Mouse (Mus musculus) hindbrain, embryonic 13.5 days (tissue): Measurements from ENCODE around the gene Rps6kl1. TPM values are rescaled to one million over a fixed set of nuclear protein-coding genes. Genes with fewer than 3 reads are reported as not detected.
"Not testable (repeated sequence)": the region's sequence is repeated elsewhere in the genome, so short reads cannot be mapped to it uniquely, and the experiment has no call there.

Experiments used
- ATAC-seq: fragments of 200-750 bp; cut with Nextera tagmentation; 2 replicates; pipeline ENCODE4 v1.8.0; 2017; ENCODE audit warnings: moderate TSS enrichment; ENCODE audit not compliant: low FRiP score
- H3K27ac ChIP-seq: fragments of 300-500 bp; sonication (generic); 2 replicates; pipeline ENCODE4 v1.5.1; 2015; ENCODE audit warnings: inconsistent platforms, mild to moderate bottlenecking, moderate library complexity
- H3K27me3 ChIP-seq: fragments of 300-500 bp; sonication (generic); 2 replicates; pipeline ENCODE4 v1.6.1; 2015; ENCODE audit warnings: mild to moderate bottlenecking, inconsistent platforms
- H3K36me3 ChIP-seq: fragments of 300-500 bp; sonication (generic); 2 replicates; pipeline ENCODE4 v1.6.1; 2015; ENCODE audit warnings: mild to moderate bottlenecking, inconsistent platforms
- H3K4me1 ChIP-seq: fragments of 300-500 bp; sonication (generic); replicated peaks from 2 replicates; pipeline ENCODE4 v1.6.1; 2015; ENCODE audit warnings: inconsistent platforms
- H3K4me2 ChIP-seq: fragments of 300-500 bp; sonication (generic); 2 replicates; pipeline ENCODE4 v1.6.1; 2015; ENCODE audit warnings: inconsistent platforms, mild to moderate bottlenecking, moderate library complexity
- H3K4me3 ChIP-seq: fragments of 300-500 bp; sonication (generic); 2 replicates; pipeline ENCODE4 v1.5.1; 2015; ENCODE audit warnings: mild to moderate bottlenecking, inconsistent platforms
- H3K9ac ChIP-seq: fragments of 300-500 bp; sonication (generic); 2 replicates; pipeline ENCODE4 v1.6.1; 2015; ENCODE audit warnings: mild to moderate bottlenecking, inconsistent platforms
- H3K9me3 ChIP-seq: fragments of 300-500 bp; sonication (generic); 2 replicates; pipeline ENCODE4 v1.6.1; 2016; ENCODE audit warnings: inconsistent platforms
- WGBS: fragments of 180-500 bp; shearing (Covaris S2); methylation state at CpG from one replicate; pipeline ENCODE4 v1.1.7; 2015; 5-methylcytosine and 5-hydroxymethylcytosine counted together
- polyA plus RNA-seq: library from polyadenylated mRNA; unstranded; fragments of >200 nt; fragmentation: Nextera tagmentation; extraction: Ambion mirVana; gene quantifications from 2 replicates; pipeline ENCODE4 v1.2.1, GENCODE M21; 2015

Gene Rps6kl1
- polyA plus RNA-seq, 1 experiment from 2014 or later = 23.3 TPM

- Histone ChIP-seq H3K36me3 (peaks cover 21% of the 10 kb centered on the region), H3K27me3 (peaks cover 5% of the 10 kb centered on the region; the same call in 1 of the 2 replicates), H3K4me3 (no peak overlapping the region), H3K9me3 (0 out of 2 replicates have a peak, but pooled peaks cover 4% of the 10 kb centered on the region), H3K27ac (no peak overlapping the region), H3K4me2 (no peak overlapping the region), H3K9ac (no peak overlapping the region), H3K4me1 (peaks cover 41% of the 10 kb centered on the region)
- 83% methylated on average over 9 of the region's 9 CpGs for WGBS
- ATAC-seq = no peak
Observed at GRCm38 (mm10) chr12:85146881-85147280, 4.2 kb downstream of the Rps6kl1 start.

GRCm38 (mm10) chr12:85146355-85146754 lies 4.7 kb downstream of the Rps6kl1 start:
- Histone ChIP-seq H3K36me3 (peaks cover 22% of the 10 kb centered on the region), H3K4me1 (peaks cover 37% of the 10 kb centered on the region), H3K27ac (peak overlapping the region; percentile 19; the same call in 1 of the 2 replicates), H3K4me3 (no peak overlapping the region), H3K27me3 (peaks cover 6% of the 10 kb centered on the region; the same call in 1 of the 2 replicates), H3K9me3 (0 out of 2 replicates have a peak, but pooled peaks cover 4% of the 10 kb centered on the region), H3K9ac (no peak overlapping the region), H3K4me2 (no peak overlapping the region)
- ATAC-seq = no peak
- 34% methylated on average over 9 of the region's 11 CpGs for WGBS

GRCm38 (mm10) chr12:85145630-85146029 lies 5.4 kb downstream of the Rps6kl1 start:
- Histone ChIP-seq H3K36me3 (peaks cover 22% of the 10 kb centered on the region), H3K9ac (no peak overlapping the region), H3K9me3 (0 out of 2 replicates have a peak, but pooled peaks cover 4% of the 10 kb centered on the region), H3K4me2 (no peak overlapping the region), H3K27ac (peak overlapping the region; percentile 19; the same call in 1 of the 2 replicates), H3K4me1 (peaks cover 30% of the 10 kb centered on the region), H3K27me3 (peaks cover 6% of the 10 kb centered on the region; the same call in 1 of the 2 replicates), H3K4me3 (no peak overlapping the region)
- WGBS = 73% methylated on average over 9 of the region's 9 CpGs
- ATAC-seq = no peak

- ATAC-seq = no peak
- Histone ChIP-seq H3K27ac (no peak overlapping the region), H3K4me3 (no peak overlapping the region), H3K27me3 (peaks cover 6% of the 10 kb centered on the region; the same call in 1 of the 2 replicates), H3K9ac (no peak overlapping the region), H3K4me1 (peaks cover 21% of the 10 kb centered on the region), H3K36me3 (peaks cover 27% of the 10 kb centered on the region), H3K9me3 (0 out of 2 replicates have a peak, but pooled peaks cover 4% of the 10 kb centered on the region), H3K4me2 (no peak overlapping the region)
- 89% methylated on average over 4 of the region's 4 CpGs for WGBS
Observed at GRCm38 (mm10) chr12:85144821-85145220, 6.2 kb downstream of the Rps6kl1 start.

GRCm38 (mm10) chr12:85144276-85144675 lies 6.8 kb downstream of the Rps6kl1 start:
- not testable (repeated sequence) for H3K4me3 ChIP-seq, H3K9ac ChIP-seq, H3K27ac ChIP-seq, H3K4me2 ChIP-seq, H3K9me3 ChIP-seq, ATAC-seq, H3K27me3 ChIP-seq
- WGBS = 60% methylated on average over 2 of the region's 2 CpGs
- peaks cover 16% of the 10 kb centered on the region; the same call in 1 of the 2 replicates for H3K4me1 ChIP-seq
- peaks cover 30% of the 10 kb centered on the region for H3K36me3 ChIP-seq

GRCm38 (mm10) chr12:85142803-85143202 lies 8.3 kb downstream of the Rps6kl1 start:
- Histone ChIP-seq H3K9me3 (0 out of 2 replicates have a peak, but pooled peaks cover 4% of the 10 kb centered on the region), H3K27ac (no peak overlapping the region), H3K4me3 (no peak overlapping the region), H3K27me3 (peaks cover 12% of the 10 kb centered on the region), H3K36me3 (peaks cover 41% of the 10 kb centered on the region), H3K9ac (no peak overlapping the region), H3K4me1 (peaks cover 16% of the 10 kb centered on the region; the same call in 1 of the 2 replicates), H3K4me2 (no peak overlapping the region)
- ATAC-seq = 0 out of 2 replicates have a peak, but pooled peaks have one; percentile 31
- WGBS = 15% methylated on average over 4 of the region's 4 CpGs

GRCm38 (mm10) chr12:85141096-85141495 lies 10.0 kb downstream of the Rps6kl1 start:
- H3K27me3 ChIP-seq = peaks cover 12% of the 10 kb centered on the region
- WGBS = 85% methylated on average over 6 of the region's 6 CpGs
- peaks cover 7% of the 10 kb centered on the region; the same call in 1 of the 2 replicates for H3K4me1 ChIP-seq
- peaks cover 46% of the 10 kb centered on the region for H3K36me3 ChIP-seq
- no peak overlapping the region for H3K4me3 ChIP-seq
- no peak overlapping the region for H3K9ac ChIP-seq
- 0 out of 2 replicates have a peak, but pooled peaks cover 4% of the 10 kb centered on the region for H3K9me3 ChIP-seq
- no peak overlapping the region for H3K4me2 ChIP-seq
- no peak overlapping the region for H3K27ac ChIP-seq
- ATAC-seq = no peak

GRCm38 (mm10) chr12:85140036-85140701 lies 10.9 kb downstream of the Rps6kl1 start:
- Histone ChIP-seq H3K9ac (no peak overlapping the region), H3K4me3 (no peak overlapping the region), H3K27ac (no peak overlapping the region), H3K4me2 (no peak overlapping the region), H3K36me3 (peaks cover 55% of the 10 kb centered on the region), H3K27me3 (peaks cover 12% of the 10 kb centered on the region), H3K9me3 (0 out of 2 replicates have a peak, but pooled peaks cover 4% of the 10 kb centered on the region), H3K4me1 (no peaks in the 10 kb centered on the region; the same call in 1 of the 2 replicates)
- no peak for ATAC-seq
- whole genome bisulfite sequencing = 46% methylated on average over 18 of the region's 18 CpGs

GRCm38 (mm10) chr12:85136627-85137026 lies 14.4 kb downstream of the Rps6kl1 start:
- WGBS = 80% methylated on average over 4 of the region's 4 CpGs
- peaks cover 74% of the 10 kb centered on the region for H3K36me3 ChIP-seq

GRCm38 (mm10) chr12:85135513-85136470 lies 15.3 kb downstream of the Rps6kl1 start:
- WGBS = 82% methylated on average over 19 of the region's 19 CpGs
- Histone ChIP-seq H3K4me2 (no peak overlapping the region), H3K27me3 (peaks cover 9% of the 10 kb centered on the region), H3K36me3 (peaks cover 81% of the 10 kb centered on the region), H3K4me3 (no peak overlapping the region), H3K9me3 (no peaks in the 10 kb centered on the region), H3K9ac (no peak overlapping the region), H3K27ac (no peak overlapping the region), H3K4me1 (no peaks in the 10 kb centered on the region; the same call in 1 of the 2 replicates)
- peak; percentile 2; the same call in 1 of the 2 replicates for ATAC-seq

More at GRCm38 (mm10) chr12:85136627-85137026, 14.4 kb downstream of the Rps6kl1 start:
- Histone ChIP-seq H3K27ac (no peak overlapping the region), H3K9me3 (no peaks in the 10 kb centered on the region), H3K4me1 (no peaks in the 10 kb centered on the region; the same call in 1 of the 2 replicates), H3K4me3 (no peak overlapping the region), H3K27me3 (peaks cover 9% of the 10 kb centered on the region), H3K9ac (no peak overlapping the region), H3K4me2 (no peak overlapping the region)
- no peak for ATAC-seq

- H3K9ac ChIP-seq = no peak overlapping the region
- 94% methylated on average over 8 of the region's 8 CpGs for WGBS
- no peak overlapping the region for H3K27ac ChIP-seq
- no peak for ATAC-seq
- no peak overlapping the region for H3K4me3 ChIP-seq
- H3K4me2 ChIP-seq = no peak overlapping the region
- peaks cover 88% of the 10 kb centered on the region for H3K36me3 ChIP-seq
- no peaks in the 10 kb centered on the region for H3K9me3 ChIP-seq
- peaks cover 3% of the 10 kb centered on the region; the same call in 1 of the 2 replicates for H3K27me3 ChIP-seq
- no peaks in the 10 kb centered on the region; the same call in 1 of the 2 replicates for H3K4me1 ChIP-seq
Observed at GRCm38 (mm10) chr12:85134043-85134794, 16.8 kb downstream of the Rps6kl1 start.
